Mouse (Mus musculus) layer of hippocampus, postnatal 25 days (tissue): ENCODE data around the gene Abtb2. TPM values are rescaled to one million over a fixed set of nuclear protein-coding genes. Genes with fewer than 3 reads are reported as not detected.

Experiments
- DNase-seq, 2 experiments: peaks; one replicate each; pipeline ENCODE4 v3.0.0; 2022; ENCODE audit warnings: mixed read lengths in 2 of 2, low spot score in 1 of 2; ENCODE audit errors: extremely low spot score in 1 of 2
- total RNA-seq, 2 experiments: library from RNA; stranded (reverse); gene quantifications; 2 replicates each; pipeline ENCODE4 v1.2.3; 2021

Abtb2 gene
- total RNA-seq, 2 experiments from 2014 or later, result 11.9 to 13.2 TPM

DNA sequence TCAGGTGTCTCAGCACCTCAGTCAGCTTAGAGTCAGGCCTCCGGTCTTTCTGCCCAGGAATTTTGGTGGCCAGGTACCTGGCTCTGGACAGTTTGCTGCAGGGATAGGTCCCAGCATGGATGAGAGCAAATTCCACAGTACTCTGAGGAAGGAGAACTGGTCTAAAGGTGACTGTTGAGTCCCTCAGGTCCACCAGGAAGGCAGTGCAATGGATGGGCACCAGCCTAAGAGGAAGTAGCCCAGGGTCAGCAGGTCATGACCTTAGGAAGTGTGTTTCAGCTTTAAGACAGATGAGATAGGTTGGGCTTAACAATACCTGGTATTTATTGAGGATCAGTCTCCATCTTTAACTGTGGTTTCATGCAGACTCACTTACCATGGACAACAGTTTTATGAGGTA is 88.9 kb downstream of the Abtb2 start:
- no peak for DNase-seq

DNA sequence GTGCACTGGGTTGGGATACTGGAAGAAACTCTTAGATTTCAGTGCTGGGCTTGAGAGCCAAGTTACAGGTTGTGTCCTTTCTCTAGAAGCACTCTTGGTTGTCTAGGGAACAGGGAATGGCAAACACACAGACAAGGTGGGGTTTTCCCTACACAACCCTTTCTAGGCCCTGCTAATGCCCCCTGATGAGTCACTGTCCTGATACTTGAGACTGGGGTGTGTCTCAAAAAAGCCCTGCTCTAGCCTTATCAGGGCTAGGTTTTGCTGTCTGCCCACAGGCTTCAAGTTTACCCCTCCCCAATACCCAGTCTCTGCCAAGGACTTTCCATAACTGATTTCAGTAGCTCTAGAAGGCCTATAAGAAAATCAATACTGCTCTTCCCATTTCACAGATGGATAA is 89.9 kb downstream of the Abtb2 start:
- DNase-seq, result no peak

DNA sequence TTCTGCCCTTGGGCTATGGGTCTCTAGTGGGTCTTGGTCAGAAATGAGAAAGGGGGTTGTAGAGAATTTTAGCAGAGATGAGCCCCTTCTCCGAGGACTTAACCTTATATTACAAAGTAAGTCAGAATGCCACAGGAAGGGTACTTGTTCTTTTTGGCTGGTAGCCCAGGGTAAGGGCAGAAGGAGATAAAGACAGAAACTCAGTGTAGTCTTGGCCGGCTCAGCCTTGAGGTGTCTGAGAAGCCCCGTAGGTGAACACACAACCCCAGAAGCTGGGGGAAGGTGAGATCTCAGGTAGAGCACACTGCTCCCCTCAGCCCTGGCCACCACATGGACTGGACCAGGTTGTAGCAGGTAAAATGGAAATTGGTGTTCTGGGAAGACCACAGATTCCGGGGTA is 93.1 kb downstream of the Abtb2 start:
- DNase-seq, result no peak

DNA sequence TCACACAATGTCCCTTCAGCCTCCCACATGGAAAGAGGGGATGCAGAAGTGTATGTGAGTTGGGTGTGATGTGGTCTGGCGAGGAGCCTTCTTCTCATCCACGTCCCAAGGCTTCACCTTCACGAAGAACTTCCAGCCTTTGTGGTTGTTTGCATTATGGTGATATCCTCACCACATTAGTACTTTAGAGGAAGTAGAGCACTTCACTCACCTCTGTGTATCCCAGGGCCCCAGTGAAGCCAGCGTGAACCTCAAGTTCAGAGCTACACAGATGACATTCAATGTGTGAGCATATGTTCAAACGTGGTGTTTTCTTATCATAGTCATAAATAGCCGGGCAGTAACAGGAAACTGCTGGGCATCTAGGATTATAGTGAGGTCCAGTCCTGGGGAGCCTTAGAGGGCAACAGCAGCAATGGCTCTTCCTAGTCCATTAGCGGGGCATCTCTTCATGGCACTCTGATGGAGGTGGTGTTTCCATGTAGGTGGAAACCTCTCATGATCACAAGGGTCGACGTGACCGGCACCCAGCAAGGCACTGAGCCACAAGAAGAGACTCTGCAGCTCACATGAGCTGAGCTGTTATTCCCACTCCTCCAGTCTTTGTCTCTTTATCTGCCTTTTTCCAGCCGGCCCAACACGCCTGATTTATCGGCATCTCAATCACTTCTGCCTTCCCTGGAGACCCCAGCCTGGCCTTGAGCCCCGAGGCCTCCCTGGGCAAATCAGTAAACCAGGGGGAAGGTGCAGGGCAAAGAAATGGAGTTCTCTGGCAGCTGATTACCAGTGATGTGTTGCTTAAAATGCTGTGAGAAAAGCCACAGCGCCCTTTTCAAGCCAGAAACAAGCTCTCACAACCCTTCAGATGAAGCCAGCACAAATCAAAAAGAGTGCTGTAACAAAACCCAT is 93.8 kb downstream of the Abtb2 start:
- DNase-seq, result no peak

DNA sequence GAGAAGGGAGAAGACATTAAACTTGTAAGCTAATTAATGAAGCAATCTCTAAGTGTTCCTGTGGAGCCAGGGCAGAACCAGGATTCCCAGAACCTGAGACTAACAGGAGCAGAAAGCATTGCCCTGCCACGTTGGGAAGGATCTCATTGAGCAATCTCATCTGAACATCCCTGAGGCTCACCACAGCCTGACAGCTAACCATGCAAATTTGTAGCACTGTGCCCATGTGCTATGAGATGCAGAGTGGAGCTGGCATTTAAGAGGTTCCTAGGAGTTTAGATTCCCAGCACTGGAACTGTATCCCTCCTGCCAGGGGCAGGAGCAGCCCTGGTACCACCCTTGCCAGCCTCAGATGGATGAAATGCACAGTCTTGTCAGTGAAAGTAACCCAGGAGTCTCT is 95.6 kb downstream of the Abtb2 start:
- no peak for DNase-seq

DNA sequence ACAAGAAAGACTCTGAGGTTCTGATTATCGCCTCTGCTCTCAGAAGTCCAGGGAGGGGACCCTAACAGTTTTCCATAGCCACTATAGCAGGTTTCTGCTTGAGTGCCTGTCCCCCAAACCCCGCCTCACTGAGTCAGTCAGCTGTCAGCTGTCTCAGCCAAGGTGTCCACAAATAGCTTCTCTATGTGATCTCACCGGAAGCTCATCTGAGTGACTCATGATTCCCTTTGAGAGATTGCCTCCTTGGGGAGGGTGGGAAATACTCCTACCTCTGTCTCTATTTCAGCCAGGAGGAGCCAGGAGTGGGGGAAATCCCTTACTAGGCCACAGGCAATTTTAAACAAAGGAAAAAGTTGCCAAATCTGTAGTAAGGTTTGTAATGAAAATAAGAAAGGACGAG is 96.0 kb downstream of the Abtb2 start:
- no peak for DNase-seq

DNA sequence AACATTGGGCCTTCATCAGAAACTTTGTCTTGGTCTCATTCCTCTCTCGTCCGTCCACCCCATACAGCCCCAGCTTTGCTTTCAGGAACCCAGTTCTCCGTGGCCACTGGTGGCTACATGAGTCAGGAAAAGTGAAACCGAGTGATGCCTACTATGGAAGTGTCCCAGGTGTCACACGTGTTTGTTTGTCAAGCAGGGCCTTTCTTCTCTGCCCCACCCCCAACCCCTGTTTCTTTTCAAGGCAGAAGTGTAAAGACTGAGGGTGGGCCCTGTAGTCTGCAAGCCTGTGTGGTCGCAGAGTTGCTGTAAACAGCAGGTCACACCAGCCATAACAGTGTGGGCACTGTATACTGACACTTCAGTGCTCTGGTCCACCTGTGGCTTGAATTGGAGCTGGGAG is 98.2 kb downstream of the Abtb2 start:
- no peak for DNase-seq

DNA sequence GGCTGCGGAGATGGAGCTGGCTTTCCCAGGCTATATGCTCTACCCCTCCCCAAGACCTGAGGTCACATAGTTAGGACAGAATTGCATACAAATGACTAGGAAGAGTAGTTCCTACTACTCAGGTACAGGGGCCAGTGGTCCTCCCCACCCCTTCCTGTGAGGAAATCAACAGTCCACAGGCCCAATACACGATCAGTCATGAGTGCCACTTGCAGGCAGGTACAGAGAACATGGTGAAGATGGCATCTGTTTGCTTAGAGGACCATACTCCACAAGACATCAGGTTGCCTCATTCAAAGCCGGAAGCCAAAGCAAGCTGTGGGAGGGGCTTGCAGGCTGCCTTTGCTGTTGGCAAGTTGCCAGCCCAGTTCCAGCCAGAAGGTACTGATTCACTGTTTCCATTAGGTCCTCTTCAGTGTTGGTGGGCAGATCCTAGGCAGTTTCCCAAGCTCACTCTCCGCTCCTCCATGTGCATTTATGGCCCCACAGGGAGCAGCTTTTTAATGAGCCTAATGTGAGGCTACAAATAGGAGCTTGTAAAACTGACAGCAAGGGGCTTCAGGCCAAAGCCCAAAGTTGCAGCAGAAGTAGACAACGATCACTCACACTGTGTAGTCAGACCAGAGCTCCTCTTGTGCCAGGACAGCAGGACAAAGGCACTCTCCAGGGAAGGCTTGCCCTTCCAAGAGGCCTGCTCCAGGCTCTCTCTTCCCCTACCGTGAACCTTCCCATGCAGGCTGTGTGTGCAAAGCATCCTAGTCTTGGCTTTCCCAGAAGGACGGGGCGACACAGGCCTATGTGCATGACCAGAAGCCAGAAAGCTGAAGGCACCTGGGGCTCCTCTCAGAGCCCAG is 102.1 kb downstream of the Abtb2 start:
- peak in 1 of 2 experiments; percentile 47 for DNase-seq

DNA sequence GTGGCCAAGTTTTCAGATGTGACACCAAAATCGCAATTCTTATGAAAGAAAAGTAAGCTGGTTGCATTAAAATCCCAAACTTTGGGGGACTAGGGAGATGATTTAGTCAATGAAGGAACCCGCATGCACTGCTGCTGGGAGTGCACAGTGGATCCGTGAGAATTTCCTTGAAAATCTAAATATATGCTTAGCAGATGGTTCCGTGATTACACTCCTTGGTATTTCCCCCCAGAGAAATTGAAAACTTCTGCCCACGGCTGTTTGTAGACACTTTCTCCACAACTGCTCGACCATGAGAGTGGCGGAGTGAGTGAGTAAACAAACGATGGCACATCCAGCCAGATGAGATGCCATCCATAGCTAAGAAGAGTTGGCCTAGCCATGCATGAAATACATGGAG is 102.8 kb downstream of the Abtb2 start:
- DNase-seq, result no peak

DNA sequence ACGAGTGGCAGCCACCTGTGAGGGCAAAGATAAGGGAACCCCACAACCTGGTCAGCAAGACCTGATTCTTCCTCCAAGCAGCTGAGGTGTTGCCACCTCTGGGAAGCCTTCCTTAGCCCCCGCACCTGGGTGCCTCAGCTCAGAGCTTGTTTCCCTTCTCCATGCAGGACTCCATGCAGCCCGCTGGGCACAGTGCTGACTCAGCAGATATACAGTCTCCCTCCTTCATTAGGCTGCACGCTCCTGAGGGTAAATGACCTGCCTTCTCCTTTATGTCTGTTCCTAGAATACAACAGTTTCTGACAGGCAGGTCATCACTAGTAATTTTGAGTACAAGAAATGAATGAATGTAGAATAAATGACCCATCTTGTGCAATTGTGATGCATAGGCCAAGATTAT is 103.5 kb downstream of the Abtb2 start:
- no peak for DNase-seq

DNA sequence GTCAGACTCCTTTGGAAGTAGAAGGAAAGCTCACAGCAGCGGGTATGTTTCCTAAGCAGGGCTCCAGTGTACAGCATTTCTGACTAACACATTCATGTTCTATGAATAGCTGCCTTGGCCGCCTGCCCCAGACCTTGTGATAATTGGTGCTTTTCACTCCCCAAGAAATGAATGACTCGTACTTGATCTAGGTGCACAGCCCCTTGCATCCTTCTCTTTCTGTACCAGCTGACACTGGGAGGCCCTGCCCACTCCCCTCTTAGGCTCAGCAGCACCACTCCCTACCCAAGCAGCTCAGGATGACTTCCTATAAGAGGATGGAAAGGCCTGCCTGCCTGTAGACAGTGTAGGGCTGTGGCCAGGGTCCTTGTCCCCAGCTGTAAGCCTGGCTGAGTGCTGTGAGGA is 104.2 kb downstream of the Abtb2 start:
- DNase-seq, result peak; percentile 43 to 67

DNA sequence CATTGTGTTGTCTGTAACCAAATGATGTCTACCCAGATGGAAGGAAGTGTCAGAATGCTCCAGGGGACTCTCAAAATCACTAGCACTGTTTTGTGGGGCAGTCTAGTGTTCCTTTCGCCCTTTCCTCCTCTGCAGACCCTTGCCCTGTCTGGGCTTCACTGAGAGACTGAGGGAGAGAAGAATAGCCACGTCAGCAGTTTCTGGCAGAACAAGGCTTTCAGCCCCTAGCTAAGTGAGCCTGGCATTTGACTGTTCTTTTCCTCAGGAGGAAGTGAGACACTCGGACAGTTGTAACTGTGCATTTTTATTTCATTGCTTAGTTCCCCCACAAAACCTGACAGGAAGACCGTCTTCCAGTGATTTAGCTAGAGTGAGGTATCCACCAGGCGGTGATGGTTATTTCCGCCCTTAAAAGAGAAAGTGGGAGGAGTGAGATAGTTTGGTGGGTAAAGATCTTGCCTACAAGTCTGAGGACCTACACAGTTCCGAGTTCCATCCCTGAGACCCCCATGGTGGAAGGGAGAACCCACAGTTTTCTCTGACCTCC is 106.5 kb downstream of the Abtb2 start:
- DNase-seq, result no peak

DNA sequence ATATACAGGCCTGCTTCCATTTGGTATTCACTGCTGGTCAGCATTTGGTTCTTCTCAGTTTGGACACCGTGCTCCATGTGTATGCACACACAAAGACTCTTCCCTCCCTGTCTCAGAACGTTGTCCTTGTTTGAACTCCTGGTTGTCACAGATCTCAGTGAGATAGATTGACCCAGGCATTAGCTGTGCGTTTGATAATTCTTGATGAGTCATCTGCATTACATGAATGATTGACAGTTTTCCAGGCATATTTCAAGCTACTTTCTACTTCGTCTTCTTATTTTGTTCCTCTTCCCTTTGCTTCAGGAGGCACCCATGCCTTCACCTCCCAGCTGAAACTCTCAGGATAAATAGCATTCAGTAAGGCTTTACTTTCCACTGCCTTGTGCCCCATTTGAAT is 107.5 kb downstream of the Abtb2 start:
- no peak for DNase-seq

DNA sequence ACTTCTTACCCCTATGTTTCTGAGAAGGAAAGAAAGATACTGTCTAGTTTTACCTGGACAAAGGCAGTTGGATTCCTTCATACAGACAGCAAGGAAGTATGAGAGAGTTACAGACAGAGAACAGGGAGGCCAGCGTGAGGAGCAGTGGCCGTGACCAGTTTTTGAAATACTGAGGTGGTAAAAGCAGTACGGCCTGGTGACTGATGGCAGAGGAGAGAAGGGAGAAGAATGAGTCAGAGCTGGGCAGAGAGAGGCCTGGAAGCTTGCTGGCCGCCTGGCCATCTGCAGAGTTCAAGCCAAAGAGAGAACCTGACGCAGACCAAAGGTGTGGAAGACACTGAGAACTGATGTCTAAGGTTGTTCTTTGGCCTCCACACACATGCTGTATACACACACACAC is 109.3 kb downstream of the Abtb2 start:
- DNase-seq, result no peak

DNA sequence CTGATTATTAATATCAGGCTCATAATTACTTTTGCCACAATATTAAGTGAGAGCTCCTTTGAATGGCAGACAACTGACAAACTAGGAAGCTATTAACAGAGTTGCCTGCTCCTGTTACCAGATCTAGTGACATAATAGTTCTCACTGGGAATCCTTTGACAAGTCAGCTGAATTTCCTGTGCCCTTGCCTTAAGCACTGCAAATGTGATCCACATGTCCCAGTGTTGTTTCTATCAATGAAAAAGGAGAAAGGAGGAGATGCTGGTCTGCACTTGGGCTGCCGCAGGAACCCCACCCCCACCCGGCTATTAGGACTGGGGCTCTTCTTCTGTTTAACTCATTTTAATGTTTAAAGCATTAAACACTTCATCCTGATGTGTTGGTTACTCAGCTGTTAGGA is 110.7 kb downstream of the Abtb2 start:
- no peak for DNase-seq

DNA sequence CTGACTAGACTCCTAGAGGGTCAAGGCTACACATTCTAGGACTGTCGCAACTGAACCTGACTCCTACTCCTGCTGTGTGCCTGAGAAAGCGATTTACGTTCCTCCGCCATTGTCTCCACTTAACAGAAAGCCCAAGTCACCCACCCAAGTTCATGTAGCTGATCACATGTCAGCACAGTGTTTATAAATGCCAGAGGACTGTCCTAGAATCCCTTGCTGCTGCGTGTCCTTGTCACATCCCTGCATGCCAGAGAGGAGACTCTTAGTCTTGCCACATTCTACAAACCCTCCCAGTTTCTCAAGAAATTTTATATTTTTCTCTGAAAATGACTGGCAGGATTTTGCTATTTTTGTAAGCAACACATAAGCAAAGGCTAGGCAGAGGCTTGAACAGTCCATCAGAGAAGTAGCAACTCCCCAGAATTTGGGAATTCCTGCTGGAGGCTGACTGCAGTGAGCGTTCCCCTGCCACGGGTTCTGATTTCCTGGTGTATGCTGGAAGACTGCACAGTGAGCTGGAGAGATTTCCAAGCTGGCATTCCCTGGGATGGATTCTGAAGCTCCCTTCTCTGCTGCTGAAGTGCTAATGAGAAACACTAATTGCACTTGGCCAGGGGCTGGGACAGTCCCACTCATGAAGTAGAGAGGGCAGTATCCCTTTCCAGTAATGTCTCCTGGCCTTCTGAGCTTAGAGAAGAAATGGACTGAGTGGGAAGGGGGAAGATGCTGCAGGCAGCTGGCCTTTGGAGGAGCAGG is 111.7 kb downstream of the Abtb2 start:
- no peak for DNase-seq

DNA sequence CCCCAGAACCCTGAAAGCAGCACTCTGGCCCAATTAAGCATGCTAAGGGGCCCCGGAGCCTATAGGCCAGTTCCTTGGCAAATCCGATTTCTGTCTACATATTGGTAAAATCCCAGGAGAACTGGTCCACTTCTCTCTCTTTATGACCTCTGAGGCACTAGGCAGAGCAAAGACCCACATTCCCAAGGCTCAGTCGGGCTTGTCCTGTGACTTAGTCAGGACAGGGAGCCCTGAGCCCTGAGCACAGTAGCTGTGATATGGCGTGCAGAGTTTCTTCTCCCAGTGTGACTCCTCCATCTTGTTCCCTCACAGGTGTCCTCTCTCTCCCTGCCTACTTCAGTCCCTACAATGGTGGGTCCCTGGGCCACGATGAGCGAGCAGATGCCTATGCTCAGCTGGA is 112.3 kb downstream of the Abtb2 start:
- DNase-seq, result no peak

DNA sequence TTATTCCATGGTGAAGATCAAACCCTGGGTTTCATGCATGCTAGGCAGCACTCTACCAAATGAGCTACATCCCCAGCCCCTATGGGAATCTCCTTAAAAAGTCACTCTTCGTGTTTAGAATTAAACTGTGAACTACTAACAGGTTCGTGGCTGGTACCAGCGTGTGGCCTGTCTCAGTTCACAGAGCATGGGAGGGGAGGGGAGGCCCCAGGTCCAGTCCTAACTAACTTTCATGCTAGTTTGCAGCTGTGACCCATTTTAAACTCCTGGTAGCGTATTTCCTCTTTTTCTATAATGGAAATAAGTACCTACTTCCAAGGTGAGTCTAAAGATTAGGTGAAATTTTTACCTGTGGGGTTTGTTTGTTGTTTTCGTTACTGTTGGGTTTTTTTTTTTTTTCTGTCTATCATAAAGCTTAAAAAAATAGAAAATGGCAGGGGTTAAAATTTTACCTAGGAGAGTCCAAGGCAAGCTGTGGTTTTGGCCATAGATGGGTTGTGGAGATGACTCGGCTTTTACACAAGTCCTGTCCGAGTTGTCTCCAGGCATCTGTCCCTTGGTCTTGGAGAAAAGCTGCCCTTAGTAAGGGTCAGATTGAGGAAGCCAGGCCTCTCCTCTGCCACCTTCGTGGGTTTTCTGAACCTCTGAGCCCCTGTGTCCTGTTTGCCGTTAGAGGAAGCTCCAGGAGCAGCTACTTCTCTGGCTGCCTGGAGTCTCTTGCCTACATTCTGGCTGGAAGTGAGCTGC is 114.4 kb downstream of the Abtb2 start:
- DNase-seq, result no peak

DNA sequence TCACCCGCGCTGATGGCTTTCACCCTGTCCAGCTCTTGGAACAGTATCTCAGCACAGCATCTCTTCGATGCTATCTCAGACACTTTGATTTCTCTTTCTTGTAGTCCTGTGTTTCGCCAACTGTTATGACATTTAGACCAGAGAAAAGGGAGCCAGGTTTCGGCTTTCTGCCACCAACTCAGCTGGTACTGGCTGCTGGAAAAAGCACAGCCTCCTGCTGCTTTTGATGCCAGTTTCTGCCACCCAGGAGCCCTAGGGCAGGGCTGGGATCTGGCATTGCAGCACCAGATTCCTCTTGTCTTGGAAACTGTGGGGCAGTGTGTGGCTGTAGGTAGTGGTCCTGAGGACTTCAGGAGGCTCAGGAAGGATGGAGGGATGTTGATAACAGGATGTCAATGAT is 115.0 kb downstream of the Abtb2 start:
- DNase-seq, result no peak

DNA sequence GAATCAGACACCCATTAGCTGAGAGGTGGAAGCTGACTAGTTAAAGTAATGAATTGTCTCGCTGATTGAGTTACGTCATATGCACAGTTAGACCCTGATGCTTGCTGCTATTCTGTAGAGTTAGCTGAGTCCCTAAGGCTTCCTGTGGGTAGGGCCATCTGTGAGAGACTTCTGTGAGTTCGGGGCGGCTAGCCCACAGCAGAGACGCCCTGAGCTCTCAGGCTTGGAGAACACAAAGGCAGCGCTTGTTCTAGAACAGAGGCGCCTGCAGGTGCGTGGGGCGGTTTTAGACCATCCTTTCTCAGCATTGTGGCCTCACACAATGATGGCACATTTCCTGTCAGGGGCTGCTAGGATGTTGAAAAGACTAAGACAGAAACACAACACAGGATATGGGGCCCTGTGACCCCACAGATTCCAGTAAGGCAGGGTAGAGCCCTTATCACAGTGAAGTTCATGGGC is 116.2 kb downstream of the Abtb2 start:
- DNase-seq, result no peak
